Mouse (Mus musculus) left cerebral cortex, postnatal 25 days (tissue): ENCODE measurements around the gene Omd. TPM values are rescaled to one million over a fixed set of nuclear protein-coding genes. Genes with fewer than 3 reads are reported as not detected.

ENCODE experiments used
- DNase-seq, 2 experiments: peaks; one replicate each; pipeline ENCODE4 v3.0.0; 2022; ENCODE audit warnings: low spot score in 2 of 2, mixed read lengths in 1 of 2
- intact Hi-C: fragments of 180-260 bp; cut with DNase I; formaldehyde crosslinking; loops from one replicate; pipeline ENCODE4 v1.15.1; 2025
- total RNA-seq, 2 experiments: library from RNA; stranded (reverse); gene quantifications; 2 replicates each; pipeline ENCODE4 v1.2.3; 2021

The Omd gene
- total RNA-seq, 2 experiments from 2014 or later, result 1.6 to 2.0 TPM

DNA sequence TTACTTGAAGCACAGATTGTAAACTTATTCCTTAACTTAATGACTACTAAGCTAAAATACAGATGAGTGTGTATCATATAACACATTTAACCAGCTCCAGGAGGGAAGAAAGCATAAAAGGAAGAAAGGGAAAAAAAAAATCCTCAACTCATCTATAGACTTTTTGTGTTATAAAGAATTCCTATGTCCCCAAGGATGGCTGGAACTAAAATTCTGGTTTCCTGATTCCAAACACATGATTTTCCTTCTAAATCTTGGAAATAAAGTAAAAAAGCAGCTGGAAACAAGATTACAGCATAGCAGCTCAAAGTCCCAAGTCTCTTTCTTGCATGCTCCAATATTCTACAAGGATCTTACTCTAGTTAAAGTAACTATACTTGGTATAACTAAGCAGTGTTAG is 21.3 kb downstream of the Omd start:
- intact Hi-C loops, result no loop called here
- DNase-seq, result no peak

DNA sequence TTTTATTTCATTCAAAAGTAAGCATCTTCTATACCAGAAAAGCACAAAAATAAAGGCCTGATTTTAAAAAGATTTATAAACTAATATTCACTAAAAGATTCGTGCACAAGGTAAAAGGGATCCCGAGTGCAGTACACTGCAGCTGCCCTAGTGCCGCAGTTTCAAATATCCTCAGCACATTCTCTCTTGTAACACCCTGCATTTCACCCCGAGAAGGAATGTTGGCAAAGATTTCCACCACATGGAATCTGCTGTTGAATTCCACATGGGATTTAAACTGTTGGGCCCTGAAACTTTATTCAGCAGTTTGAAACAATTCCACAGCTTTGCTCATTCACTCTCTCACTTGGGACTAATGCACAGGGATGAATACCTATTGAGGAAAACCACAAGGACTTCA is 25.5 kb downstream of the Omd start, which contains the start of gene Ogn:
Gene Ogn, plus strand, starts transcription at position 333 of the 400 bp plus-strand sequence.
- peak in 1 of 2 experiments; percentile 10 for DNase-seq
- intact Hi-C loops, result no loop called here

DNA sequence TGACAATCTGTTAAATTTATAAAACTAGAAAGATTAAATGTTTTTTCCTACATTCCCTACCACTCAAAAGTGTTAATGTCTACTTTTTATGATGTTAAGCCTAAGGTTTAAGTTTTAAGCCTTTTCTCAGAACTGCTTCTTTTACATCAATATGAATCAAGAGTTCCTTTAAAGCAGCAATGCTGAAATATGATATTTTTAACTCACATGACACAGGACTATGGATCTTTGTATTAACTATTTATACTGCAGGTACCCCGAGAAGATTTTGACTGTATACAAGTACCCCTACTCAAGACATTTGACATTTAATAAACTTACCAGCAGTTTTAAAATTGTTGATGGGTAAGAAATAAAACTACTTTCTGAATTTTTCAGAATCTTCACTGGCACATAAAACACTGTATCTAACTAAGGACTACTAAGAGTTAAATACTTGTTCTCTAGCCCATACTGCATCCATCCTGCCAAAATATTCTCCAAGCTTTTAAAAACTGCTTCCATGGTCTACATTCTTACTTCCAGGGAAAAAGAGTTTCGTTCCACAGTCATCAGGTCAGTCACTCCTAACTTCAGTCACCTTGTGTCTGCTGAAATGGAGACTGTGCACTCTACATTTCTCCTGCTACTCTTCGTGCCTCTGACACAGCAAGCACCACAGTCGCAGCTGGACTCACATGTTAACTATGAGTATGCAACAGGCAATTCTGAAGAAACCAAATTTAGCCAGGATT is 26.5 kb downstream of the Omd start:
- no peak for DNase-seq
- intact Hi-C loops, result no loop called here

DNA sequence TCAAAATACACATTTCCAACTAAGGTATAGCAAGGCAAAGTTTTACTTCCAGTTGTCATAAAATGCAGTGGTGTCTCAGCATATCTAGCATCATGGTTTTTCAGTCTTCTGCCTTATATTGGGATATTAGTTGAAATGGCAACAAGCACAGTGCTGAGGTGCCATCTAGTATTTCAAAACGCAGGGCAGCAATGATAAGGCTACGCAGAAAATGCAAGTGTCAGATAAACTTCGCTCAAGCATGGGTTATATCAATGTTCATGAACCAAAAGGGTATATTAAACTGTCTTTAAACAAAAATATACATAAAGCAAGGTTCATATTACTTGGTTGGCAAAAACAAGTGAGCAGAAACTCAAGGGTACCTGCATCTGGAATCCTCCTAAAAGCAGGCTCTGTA is 34.8 kb downstream of the Omd start:
- intact Hi-C loops, result no loop called here
- DNase-seq, result no peak

DNA sequence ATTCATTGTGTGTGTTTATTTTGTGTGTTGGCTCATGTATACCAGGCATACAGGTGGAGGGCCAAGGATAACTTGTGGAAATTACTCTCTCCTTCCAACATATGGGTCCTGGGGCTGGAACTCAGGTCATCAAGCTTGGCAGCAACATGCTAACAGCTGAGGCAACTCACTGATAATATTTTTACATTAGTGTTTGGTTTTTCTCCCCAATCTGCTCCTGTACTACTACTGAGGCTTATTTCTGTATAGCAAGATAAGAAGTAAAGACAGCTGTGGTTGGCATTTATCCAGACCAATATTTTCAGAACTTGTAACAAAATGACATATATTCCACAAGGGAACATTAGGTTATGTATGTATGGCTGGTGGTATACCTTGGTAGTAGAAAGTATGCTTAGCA is 36.1 kb downstream of the Omd start:
- DNase-seq, result no peak
- intact Hi-C loops, result no loop called here

DNA sequence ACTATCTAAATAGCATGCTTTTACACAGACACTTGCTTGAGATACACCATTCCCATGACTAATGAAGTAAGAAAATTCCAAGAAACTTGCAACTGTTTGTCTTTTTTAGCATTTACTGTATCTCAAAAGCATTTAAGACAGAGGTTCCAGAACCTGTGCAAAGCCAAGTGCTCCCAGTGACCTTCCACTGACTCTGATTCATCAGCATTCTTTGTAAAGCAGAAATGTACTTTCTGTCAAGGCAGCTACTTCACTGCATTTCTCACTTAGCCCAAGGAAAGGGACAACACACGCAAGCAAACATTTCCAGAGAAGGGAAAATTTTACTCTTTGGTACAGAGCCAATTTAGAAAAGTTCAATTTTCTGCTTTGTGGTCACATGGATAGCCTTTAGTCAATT is 41.0 kb downstream of the Omd start:
- intact Hi-C loops, result no loop called here
- no peak for DNase-seq

DNA sequence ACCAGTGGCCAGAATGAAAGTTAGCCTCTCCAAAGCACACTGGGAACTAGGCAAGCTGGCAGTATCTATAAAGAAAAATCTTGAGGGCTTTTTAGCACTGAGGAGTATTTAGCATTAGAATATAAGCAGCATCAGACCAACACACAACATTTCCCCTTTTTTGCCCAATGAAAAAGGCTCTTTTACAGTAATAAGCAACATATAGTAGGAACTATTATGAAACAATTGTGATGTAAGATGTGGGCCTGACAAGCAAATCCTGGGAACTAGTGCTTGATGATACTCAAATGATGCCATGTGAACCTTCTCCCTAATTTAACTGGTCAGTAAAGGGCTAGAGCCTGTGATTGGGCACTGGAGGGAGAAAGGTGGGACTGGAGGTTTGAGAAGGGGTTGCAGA is 45.9 kb downstream of the Omd start:
- intact Hi-C loops, result no loop called here
- no peak for DNase-seq

DNA sequence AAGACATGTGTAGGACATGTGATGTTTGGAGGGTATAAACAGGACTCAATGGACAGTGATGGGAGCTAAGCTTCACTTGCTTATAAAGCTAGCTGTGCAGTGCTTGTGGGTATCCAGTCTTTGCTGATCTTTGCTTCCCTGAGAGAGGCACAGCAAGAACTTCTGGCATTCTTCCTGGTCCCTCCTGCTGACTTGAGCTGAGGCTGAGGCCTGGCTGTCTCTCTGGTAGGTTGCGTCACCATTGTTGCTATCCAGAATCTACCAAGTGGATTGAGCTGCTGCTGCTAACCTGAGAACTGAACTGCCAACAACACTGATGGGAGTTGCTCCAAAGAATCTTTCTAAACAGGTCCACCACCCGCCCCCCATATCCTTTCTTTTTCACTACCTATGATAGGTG is 46.8 kb downstream of the Omd start:
- DNase-seq, result no peak
- intact Hi-C loops, result no loop called here

DNA sequence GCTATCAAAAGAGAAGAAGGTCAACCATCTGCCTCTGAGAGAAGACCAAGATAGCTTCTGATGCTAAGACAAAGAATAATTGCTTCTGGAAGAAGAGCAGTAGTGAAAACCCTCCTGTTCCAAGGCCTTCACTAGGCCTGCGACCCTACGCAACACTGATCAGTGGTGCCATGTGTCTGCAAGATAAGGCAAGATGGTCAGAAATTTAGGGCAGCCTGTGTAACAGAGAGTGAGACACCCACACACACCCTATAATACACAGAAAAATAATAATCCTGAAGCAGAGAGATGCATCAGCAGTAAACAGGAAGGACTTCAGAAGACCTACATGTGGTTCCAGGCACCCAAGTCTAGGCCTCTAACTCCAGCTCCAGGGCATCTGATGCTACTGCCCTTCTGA is 57.7 kb downstream of the Omd start:
- intact Hi-C loops, result loop anchor here (5.0 kb wide), 2 partner anchors 83 to 303 kb away; no protein-coding TSS in a partner anchor
- no peak for DNase-seq

Other genes with a start within 250 kb of the Omd start
- gene Bicd2, start 240.9 kb upstream of the Omd start, total RNA-seq, result 10 to 100 TPM; 48.5 to 51.0 TPM
- gene Ippk, start 161.2 kb upstream of the Omd start, total RNA-seq, result 10 to 100 TPM; 14.8 to 16.8 TPM
- gene Tes3-ps, start 89.1 kb upstream of the Omd start, total RNA-seq, result 1 to 10 TPM; 1.6 to 1.9 TPM
- gene Ecm2, start 77.7 kb upstream of the Omd start, total RNA-seq, result 1 to 10 TPM; 2.3 to 2.7 TPM
- 1 to 10 TPM; 1.6 to 2.0 TPM for gene Aspn, start 38.0 kb upstream of the Omd start, total RNA-seq
- 1 to 10 TPM; 5.4 to 7.1 TPM for gene Ogn, start 25.6 kb downstream of the Omd start, total RNA-seq
- gene Cenpp, start 70.3 kb downstream of the Omd start, total RNA-seq, result under 1 TPM; 0.39 to 0.53 TPM
- gene Nol8, start 70.6 kb downstream of the Omd start, total RNA-seq, result 10 to 100 TPM; 25.4 to 31.7 TPM
- 10 to 100 TPM; 63.4 to 66.9 TPM for gene Iars, start 99.6 kb downstream of the Omd start, total RNA-seq
- not detected for gene Gm30302, start 216.5 kb downstream of the Omd start, total RNA-seq